Mouse (Mus musculus) liver, embryonic 14.5 days (tissue): ENCODE data around the gene Casc3. TPM values are rescaled to one million over a fixed set of nuclear protein-coding genes. Genes with fewer than 3 reads are reported as not detected.
A peak's percentile ranks its signal among the peaks of the same experiment; 100 is the strongest.

Experiments used
- ATAC-seq: fragments of 200-750 bp; cut with Nextera tagmentation; 2 replicates; pipeline ENCODE4 v1.8.0; 2017; ENCODE audit warnings: moderate number of reproducible peaks, mild to moderate bottlenecking, moderate library complexity; ENCODE audit not compliant: insufficient read depth
- DNase-seq, 3 experiments: peaks; one replicate each; pipeline ENCODE4 v3.0.0-alpha.2; 2012 to 2013; ENCODE audit warnings: low read depth in 3 of 3, low spot score in 3 of 3
- H3K27ac ChIP-seq: fragments of 300-500 bp; sonication (generic); 2 replicates; pipeline ENCODE4 v1.5.1; 2014; ENCODE audit warnings: moderate library complexity, mild to moderate bottlenecking, control low read depth, inconsistent platforms
- H3K27me3 ChIP-seq: fragments of 300-500 bp; sonication (generic); 2 replicates; pipeline ENCODE4 v1.6.1; 2014; ENCODE audit warnings: mild to moderate bottlenecking, low read length, moderate library complexity; ENCODE audit not compliant: control insufficient read depth, insufficient read depth
- H3K36me3 ChIP-seq: fragments of 300-500 bp; sonication (generic); replicated peaks from 2 replicates; pipeline ENCODE4 v1.6.1; 2014; ENCODE audit warnings: low read depth; ENCODE audit not compliant: control insufficient read depth, insufficient read depth
- H3K4me1 ChIP-seq, 2 experiments: fragments of 200-500 bp in 1 of 2; fragments of 300-500 bp in 1 of 2; sonication (generic) in 1 of 2; replicated peaks; 2 replicates each; pipeline ENCODE4 v1.6.1; 2012 to 2014; ENCODE audit warnings: antibody characterized with exemption in 1 of 2, inconsistent platforms in 1 of 2, low read length in 1 of 2; ENCODE audit not compliant: control insufficient read depth in 2 of 2, insufficient read depth in 2 of 2
- H3K4me2 ChIP-seq: fragments of 300-500 bp; sonication (generic); 2 replicates; pipeline ENCODE4 v1.6.1; 2014; ENCODE audit warnings: low read depth, mild to moderate bottlenecking, control low read depth, moderate library complexity
- H3K4me3 ChIP-seq, 2 experiments: fragments of 200-500 bp in 1 of 2; fragments of 300-500 bp in 1 of 2; sonication (generic) in 1 of 2; 2 replicates each; pipeline ENCODE4 v1.5.1; 2012 to 2014; ENCODE audit warnings: low read depth in 2 of 2, low read length in 2 of 2, mild to moderate bottlenecking in 2 of 2, control low read depth in 1 of 2, inconsistent platforms in 1 of 2, moderate library complexity in 1 of 2; ENCODE audit not compliant: insufficient read depth in 1 of 2
- H3K9ac ChIP-seq: fragments of 300-500 bp; sonication (generic); replicated peaks from 2 replicates; pipeline ENCODE4 v1.6.1; 2014; ENCODE audit warnings: mild to moderate bottlenecking, control low read depth, moderate library complexity
- H3K9me3 ChIP-seq: fragments of 300-500 bp; sonication (generic); 2 replicates; pipeline ENCODE4 v1.6.1; 2016; ENCODE audit warnings: low read length, mixed read lengths; ENCODE audit not compliant: control insufficient read depth
- CTCF ChIP-seq: IDR thresholded peaks from 2 replicates; pipeline ENCODE4 v1.5.1; 2016; ENCODE audit warnings: antibody characterized with exemption, low read depth, control low read depth
- EP300 ChIP-seq: IDR thresholded peaks from 2 replicates; pipeline ENCODE4 v1.6.1; 2016; ENCODE audit warnings: antibody characterized with exemption, low read depth
- WGBS: fragments of 180-500 bp; shearing (Covaris S2); extraction: QIAGEN DNeasy Blood & Tissue Kit; methylation state at CpG from one replicate; pipeline ENCODE4 v1.1.7; 2014; ENCODE audit not compliant: insufficient replicate concordance; 5-methylcytosine and 5-hydroxymethylcytosine counted together
- polyA plus RNA-seq, 2 experiments: library from polyadenylated mRNA; depleted of rRNA in 1 of 2; stranded (reverse) in 1 of 2; unstranded in 1 of 2; fragments of >200 nt; fragmentation: Nextera tagmentation in 1 of 2; extraction: Ambion mirVana in 1 of 2; gene quantifications; 2 replicates each; pipeline versions ENCODE4 v1.2.1 to v1.2.3; 2012 to 2014

Gene Casc3
- polyA plus RNA-seq, 2 experiments = 11.5 to 12.7 TPM

- Histone ChIP-seq H3K36me3 (no peaks in the 10 kb centered on the region), H3K27me3 (no peaks in the 10 kb centered on the region), H3K4me2 (peak overlapping the region; percentile 78), H3K27ac (peak overlapping the region; percentile 34), H3K4me1 (peaks cover 21 to 37% of the 10 kb centered on the region in 2 experiments), H3K9me3 (no peaks in the 10 kb centered on the region), H3K4me3 (peak overlapping the region; percentile 44 to 51; a peak in 3 of 4 replicates), H3K9ac (peak overlapping the region; percentile 52)
- no peak for DNase-seq
- 11% methylated on average over 17 of the region's 17 CpGs for WGBS
- TF ChIP-seq CTCF (no peak), EP300 (no peak)
- no peak for ATAC-seq
Measured at GRCm38 (mm10) chr11:98782651-98783235, 22.0 kb upstream of the Casc3 start.

GRCm38 (mm10) chr11:98783236-98783696 is 21.4 kb upstream of the Casc3 start:
- Histone ChIP-seq H3K4me2 (peak overlapping the region; percentile 78), H3K27me3 (no peaks in the 10 kb centered on the region), H3K4me1 (peaks cover 21 to 39% of the 10 kb centered on the region in 2 experiments), H3K36me3 (no peaks in the 10 kb centered on the region), H3K27ac (peak overlapping the region; percentile 34), H3K9me3 (no peaks in the 10 kb centered on the region), H3K4me3 (peak overlapping the region; percentile 44 to 51), H3K9ac (peak overlapping the region; percentile 52)
- ATAC-seq (peak; percentile 74), DNase-seq (no peak)
- 1% methylated on average over 20 of the region's 20 CpGs for WGBS
- TF ChIP-seq EP300 (no peak), CTCF (no peak)

- 56% methylated on average over 4 of the region's 4 CpGs for WGBS
- TF ChIP-seq CTCF (no peak), EP300 (no peak)
- H3K9ac ChIP-seq = no peak overlapping the region
Measured at GRCm38 (mm10) chr11:98784139-98784538, 20.6 kb upstream of the Casc3 start.

GRCm38 (mm10) chr11:98785214-98785613 is 19.5 kb upstream of the Casc3 start:
- Histone ChIP-seq H3K9me3 (no peaks in the 10 kb centered on the region), H3K36me3 (no peaks in the 10 kb centered on the region), H3K4me1 (peaks cover 27 to 53% of the 10 kb centered on the region in 2 experiments), H3K27me3 (no peaks in the 10 kb centered on the region), H3K9ac (no peak overlapping the region), H3K27ac (no peak overlapping the region), H3K4me2 (no peak overlapping the region), H3K4me3 (no peak overlapping the region)
- 61% methylated on average over 10 of the region's 10 CpGs for WGBS
- no peak for ATAC-seq
- no peak for DNase-seq
- TF ChIP-seq EP300 (no peak), CTCF (no peak)

More at GRCm38 (mm10) chr11:98784139-98784538, 20.6 kb upstream of the Casc3 start:
- DNase-seq = no peak
- no peaks in the 10 kb centered on the region for H3K36me3 ChIP-seq
- no peak overlapping the region for H3K4me2 ChIP-seq
- no peaks in the 10 kb centered on the region for H3K27me3 ChIP-seq
- no peak overlapping the region for H3K4me3 ChIP-seq
- peaks cover 23 to 46% of the 10 kb centered on the region in 2 experiments for H3K4me1 ChIP-seq
- no peak overlapping the region for H3K27ac ChIP-seq
- ATAC-seq = no peak
- no peaks in the 10 kb centered on the region for H3K9me3 ChIP-seq

GRCm38 (mm10) chr11:98785772-98786281 is 18.9 kb upstream of the Casc3 start:
- peaks cover 27 to 56% of the 10 kb centered on the region in 2 experiments for H3K4me1 ChIP-seq
- H3K9ac ChIP-seq = no peak overlapping the region
- H3K4me2 ChIP-seq = peak overlapping the region; percentile 20
- no peaks in the 10 kb centered on the region for H3K9me3 ChIP-seq
- DNase-seq (no peak), ATAC-seq (no peak)
- no peak overlapping the region for H3K27ac ChIP-seq
- H3K27me3 ChIP-seq = no peaks in the 10 kb centered on the region
- H3K4me3 ChIP-seq = no peak overlapping the region
- no peak for TF ChIP-seq EP300
- peak; percentile 48 for TF ChIP-seq CTCF
- 7% methylated on average over 12 of the region's 12 CpGs for WGBS
- H3K36me3 ChIP-seq = no peaks in the 10 kb centered on the region
